In the genomic region with DNA sequence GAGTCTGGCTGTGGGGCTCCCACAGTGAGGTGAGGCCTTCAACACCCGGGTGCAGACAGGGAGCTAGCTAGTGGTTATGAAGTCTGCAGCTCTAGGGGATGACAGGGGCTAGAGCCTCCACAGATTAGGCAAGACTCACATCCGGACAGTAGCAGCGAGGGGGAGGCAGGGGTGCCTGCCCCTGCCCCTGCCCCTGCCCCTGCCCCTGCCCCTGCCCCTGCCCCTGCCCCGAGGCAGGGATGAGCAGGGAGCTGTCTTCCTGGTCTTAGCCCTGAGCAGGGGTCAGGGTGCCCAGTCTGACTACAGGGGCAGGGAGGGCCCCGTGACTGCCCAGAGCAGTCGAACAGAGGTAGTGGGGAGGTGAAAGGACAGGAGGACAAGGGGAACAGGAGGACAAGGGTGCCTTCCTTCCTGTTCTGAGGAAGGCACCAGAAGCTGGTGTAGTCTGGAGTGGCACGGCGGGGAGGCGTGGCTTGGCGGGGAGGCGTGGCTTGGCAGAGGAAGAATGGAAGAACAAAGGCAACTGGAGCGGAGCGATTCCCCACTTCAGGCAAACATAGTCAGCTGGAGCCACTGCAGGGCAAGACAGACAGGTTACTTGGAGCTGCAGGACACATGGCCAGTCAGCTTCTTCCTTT, we compare ENCODE assay signal across 8 mouse cellular contexts. TPM values are rescaled to one million over a fixed set of nuclear protein-coding genes. Genes with fewer than 3 reads are reported as not detected.
A peak's percentile ranks its signal among the peaks of the same experiment; 100 is the strongest.
DNase-seq lines count a peak whose midpoint lies in the region; ATAC-seq and TF ChIP-seq lines count a peak whose summit lies in the region.

No protein-coding gene starts in this region.

- H3K36me3 ChIP-seq in forebrain, postnatal 0 days (ENCODE audit: insufficient read depth): no peaks in the 10 kb centered on the region

- H3K4me1 ChIP-seq in forebrain, postnatal 0 days (ENCODE audit: insufficient read depth): no peaks in the 10 kb centered on the region; the same call in 1 of the 2 replicates

- peak overlapping the region; percentile 4; the same call in 1 of the 2 replicates for H3K27ac ChIP-seq in forebrain, postnatal 0 days (ENCODE audit: low read depth, low read length)

- H3K9me3 ChIP-seq in forebrain, postnatal 0 days (ENCODE audit: low read length): no peaks in the 10 kb centered on the region

- no peak for TF ChIP-seq CTCF in forebrain, postnatal 0 days (IDR thresholded peaks at IDR 0.05; ENCODE audit: low read depth)

- intact Hi-C loops in left cerebral cortex, postnatal 10 days (cut with DNase I): no loop called here

- ATAC-seq in forebrain, postnatal 0 days: peak; percentile 93
- ATAC-seq in megakaryocyte, adult 5-6 weeks (ENCODE audit: poor library complexity, severe bottlenecking): peak; percentile 92

- peak overlapping the region; percentile 43 for H3K9ac ChIP-seq in forebrain, postnatal 0 days

- H3K4me2 ChIP-seq in forebrain, postnatal 0 days (ENCODE audit: low read depth): peak overlapping the region; percentile 33

- peak; percentile 46 for DNase-seq in ES-CJ7 (ENCODE audit: low read depth, low spot score)
- peak; percentile 82 for DNase-seq in adrenal gland, postnatal 25 days
- peak; percentile 77 for DNase-seq in forebrain, postnatal 0 days
- peak; percentile 39 for DNase-seq in induced T-regulatory cell, adult 2 months (ENCODE audit: low read depth)
- peak; percentile 38 to 83 for DNase-seq in left cerebral cortex, postnatal 10 days (ENCODE audit: extremely low spot score in 1 of 2, low spot score in 2 of 2)
- peak; percentile 36 for DNase-seq in right cerebral cortex, adult 18-20 months
- DNase-seq in urinary bladder, postnatal 14 days (ENCODE audit: low spot score): peak; percentile 92

- H3K4me3 ChIP-seq in forebrain, postnatal 0 days (ENCODE audit: low read depth, low read length): 0 out of 2 replicates have a peak overlapping the region, but pooled peaks have one; percentile 3

- WGBS in forebrain, postnatal 0 days: 15% methylated on average over 11 of the region's 13 CpGs

- H3K27me3 ChIP-seq in forebrain, postnatal 0 days (ENCODE audit: insufficient read depth, low read length): no peaks in the 10 kb centered on the region

RNA-seq across cellular contexts. Expression of a gene that starts 3.0 kb away (rescaled TPM):
- total RNA-seq in adrenal gland, postnatal 25 days (2021): not detected in 2 replicates
- not detected in 2 replicates for total RNA-seq in forebrain, postnatal 0 days (2014; rRNA removed)
- not detected in 2 replicates for polyA plus RNA-seq in forebrain, postnatal 0 days (2015; fragmentation: Nextera tagmentation; extraction: Ambion mirVana)
- not detected for total RNA-seq in left cerebral cortex, postnatal 10 days (2021)
- 0.16 and 0.20 TPM in 2 replicates for total RNA-seq in megakaryocyte, adult 5-6 weeks (2015)
- total RNA-seq in megakaryocyte, adult 5-6 weeks (2017): 1.1 and 1.2 TPM in 2 replicates

RNA-seq across cellular contexts. Expression of a gene that starts 24.9 kb away (rescaled TPM):
- 28.4 and 29.6 TPM in 2 replicates for total RNA-seq in adrenal gland, postnatal 25 days (2021)
- 12.4 and 18.1 TPM in 2 replicates for total RNA-seq in forebrain, postnatal 0 days (2014; rRNA removed)
- polyA plus RNA-seq in forebrain, postnatal 0 days (2015; fragmentation: Nextera tagmentation; extraction: Ambion mirVana): 13.7 and 15.3 TPM in 2 replicates
- 10 to 100 TPM in 1 of 2 experiments, 1 to 10 TPM in 1; 8.0 to 10.7 TPM for total RNA-seq in left cerebral cortex, postnatal 10 days (2021)
- total RNA-seq in megakaryocyte, adult 5-6 weeks (2015): 36.9 and 37.7 TPM in 2 replicates
- total RNA-seq in megakaryocyte, adult 5-6 weeks (2017): 29.0 and 33.7 TPM in 2 replicates

RNA-seq across cellular contexts. Expression of a gene that starts 26.8 kb away (rescaled TPM):
- total RNA-seq in adrenal gland, postnatal 25 days (2021): 28.0 and 40.2 TPM in 2 replicates
- total RNA-seq in forebrain, postnatal 0 days (2014; rRNA removed): 5.5 and 7.7 TPM in 2 replicates
- polyA plus RNA-seq in forebrain, postnatal 0 days (2015; fragmentation: Nextera tagmentation; extraction: Ambion mirVana): 3.0 and 3.3 TPM in 2 replicates
- 10 to 100 TPM; 18.2 to 19.3 TPM for total RNA-seq in left cerebral cortex, postnatal 10 days (2021)
- 31.1 and 32.2 TPM in 2 replicates for total RNA-seq in megakaryocyte, adult 5-6 weeks (2015)
- 53.7 and 54.8 TPM in 2 replicates for total RNA-seq in megakaryocyte, adult 5-6 weeks (2017)

RNA-seq across cellular contexts. Expression of a gene that starts 57.4 kb away (rescaled TPM):
- total RNA-seq in adrenal gland, postnatal 25 days (2021): 59.7 and 65.6 TPM in 2 replicates
- total RNA-seq in forebrain, postnatal 0 days (2014; rRNA removed): 15.8 and 23.7 TPM in 2 replicates
- polyA plus RNA-seq in forebrain, postnatal 0 days (2015; fragmentation: Nextera tagmentation; extraction: Ambion mirVana): 24.7 and 27.7 TPM in 2 replicates
- 10 to 100 TPM; 39.3 to 40.2 TPM for total RNA-seq in left cerebral cortex, postnatal 10 days (2021)
- total RNA-seq in megakaryocyte, adult 5-6 weeks (2015): 16.8 and 17.8 TPM in 2 replicates
- total RNA-seq in megakaryocyte, adult 5-6 weeks (2017): 6.3 and 7.2 TPM in 2 replicates

Comparison
In these comparisons a context has a peak if more than half of its experiments do, and no peak if none do; other contexts are left out.
1. Peak in every context shown above with its lines: DNase-seq, ATAC-seq, H3K4me3 ChIP-seq and H3K27ac ChIP-seq.
2. DNase-seq: peak in every context shown above with its lines; median percentile 92 in urinary bladder, postnatal 14 days; 82 in adrenal gland, postnatal 25 days; 77 in forebrain, postnatal 0 days; 60 in left cerebral cortex, postnatal 10 days; 46 in ES-CJ7; 39 in induced T-regulatory cell, adult 2 months; 36 in right cerebral cortex, adult 18-20 months.